Mouse (Mus musculus): ENCODE measurements at regions not wholly inside any gene's neighbourhood (a gene's known extent, or its start where the extent isn't known, plus 50 kb on each side); places are given as distances from the start of the nearest gene placed in this dataset.

DNA sequence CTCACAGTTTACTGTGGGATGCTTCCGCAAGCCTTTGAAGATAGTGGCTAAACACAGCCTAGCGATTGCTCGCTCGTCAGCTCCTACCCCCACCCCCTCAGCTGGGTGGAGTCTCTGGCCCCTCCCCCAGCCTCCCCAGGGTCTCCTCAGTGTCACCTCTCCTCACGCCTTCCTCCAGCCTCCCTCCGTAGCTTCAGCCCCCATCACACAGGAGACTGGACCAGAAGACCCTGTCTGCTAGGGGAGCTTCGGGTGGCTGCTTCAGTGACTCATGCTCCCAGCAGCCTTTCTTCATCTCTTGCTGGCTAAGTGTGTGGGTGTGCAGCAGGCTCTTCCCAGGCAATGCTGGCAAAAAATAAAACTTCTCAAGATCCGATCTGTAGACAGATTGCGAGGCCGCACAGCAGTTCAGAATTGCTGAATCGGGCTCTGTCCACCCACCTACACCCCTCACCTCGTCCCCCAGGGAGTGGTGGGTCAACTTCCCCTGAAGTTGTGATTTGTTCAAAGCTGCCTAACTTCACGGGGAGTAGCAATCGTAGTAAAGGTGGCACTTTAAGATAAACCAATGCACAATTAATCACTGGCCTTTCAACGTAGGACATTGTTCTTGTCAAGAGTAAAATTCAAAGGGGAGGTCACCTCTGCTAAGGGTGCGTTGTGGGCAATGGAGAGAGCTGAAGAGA lies 61.2 kb upstream of the Ankrd28 start:
- peak; percentile 31 to 32 for DNase-seq
- intact Hi-C loops (cut with DNase I), result no loop called here

DNA sequence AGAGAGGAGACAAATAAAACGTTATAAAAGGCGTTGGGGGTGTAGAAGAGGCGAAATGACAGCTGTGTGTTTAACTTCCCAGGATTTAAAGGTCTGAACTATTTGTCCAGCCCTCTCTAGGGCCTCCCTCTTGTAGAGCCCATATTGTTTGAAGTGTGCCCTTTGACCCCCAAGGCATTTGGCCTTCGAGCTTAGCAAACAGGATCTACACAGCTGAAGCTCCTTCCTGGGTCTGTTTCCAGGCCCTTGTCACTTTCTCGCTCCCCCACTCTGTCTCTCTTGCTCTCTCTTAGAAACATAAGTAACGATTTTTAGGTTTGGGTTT lies 61.7 kb upstream of the Ankrd28 start:
- DNase-seq, result no peak
- intact Hi-C loops (cut with DNase I), result no loop called here

DNA sequence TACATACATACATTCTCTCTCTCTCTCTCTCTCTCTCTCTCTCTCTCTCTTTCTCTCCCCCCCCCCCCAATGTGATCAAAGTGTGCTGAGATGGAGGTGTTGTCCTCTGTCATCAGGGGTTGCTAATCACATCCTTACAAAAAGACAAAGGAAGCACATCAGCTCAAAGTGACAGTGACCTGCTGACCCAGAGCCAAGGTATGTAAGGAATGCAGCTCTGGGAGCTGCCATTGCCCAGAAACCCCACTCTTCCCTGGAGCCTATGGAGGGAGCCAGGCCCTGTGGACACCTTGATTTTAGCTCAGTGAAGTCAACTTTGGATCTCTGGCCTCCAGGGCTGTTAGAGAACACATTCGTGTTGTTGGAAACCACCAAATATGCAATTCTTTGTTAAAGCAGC lies 66.0 kb upstream of the Ankrd28 start:
- intact Hi-C loops (cut with DNase I), result no loop called here
- no peak for DNase-seq

DNA sequence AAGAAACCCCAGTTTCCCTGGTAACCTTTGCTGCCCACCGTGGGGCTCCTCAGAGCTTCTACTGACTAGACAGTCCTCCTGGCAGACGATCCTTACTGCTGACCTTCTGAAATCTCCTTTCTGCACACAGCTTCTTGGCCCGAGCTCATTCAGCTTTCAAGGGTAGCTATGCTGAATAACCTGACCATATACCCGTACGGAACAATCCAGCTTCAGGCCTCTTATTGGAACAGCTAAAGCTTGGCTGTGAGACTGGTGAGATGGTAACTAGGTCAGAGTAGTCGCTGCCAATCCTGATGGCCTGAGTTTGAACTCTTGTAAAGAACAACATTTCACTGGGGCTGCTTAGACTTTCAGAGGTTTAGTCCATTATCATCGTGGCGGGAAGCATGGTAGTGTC lies 69.1 kb upstream of the Ankrd28 start:
- no peak for DNase-seq
- intact Hi-C loops (cut with DNase I), result loop anchor here (2.0 kb wide), 1 partner anchor 19 kb away; no protein-coding TSS in a partner anchor

DNA sequence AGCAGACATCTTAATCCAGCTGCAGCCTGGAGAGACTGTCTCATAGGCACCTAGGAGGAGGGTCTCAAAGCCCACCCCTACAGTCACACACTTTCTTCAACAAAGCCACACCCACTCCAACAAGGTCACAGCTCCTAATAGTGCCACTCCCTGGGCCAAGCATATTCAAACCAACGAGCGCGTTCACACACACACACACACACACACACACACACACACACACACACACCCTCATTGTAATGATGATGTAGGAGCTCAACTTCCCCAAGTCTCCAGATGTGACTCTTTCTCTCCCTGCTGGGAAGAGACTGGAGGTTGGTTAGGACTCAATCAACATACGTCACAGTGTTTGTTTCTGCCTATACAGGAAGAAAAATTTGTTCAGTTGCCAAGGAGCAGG lies 69.5 kb upstream of the Ankrd28 start:
- DNase-seq, result no peak
- intact Hi-C loops (cut with DNase I), result loop anchor here (2.0 to 5.0 kb wide), 4 partner anchors 19 to 103 kb away; partner anchors contain the start of gene Ankrd28

DNA sequence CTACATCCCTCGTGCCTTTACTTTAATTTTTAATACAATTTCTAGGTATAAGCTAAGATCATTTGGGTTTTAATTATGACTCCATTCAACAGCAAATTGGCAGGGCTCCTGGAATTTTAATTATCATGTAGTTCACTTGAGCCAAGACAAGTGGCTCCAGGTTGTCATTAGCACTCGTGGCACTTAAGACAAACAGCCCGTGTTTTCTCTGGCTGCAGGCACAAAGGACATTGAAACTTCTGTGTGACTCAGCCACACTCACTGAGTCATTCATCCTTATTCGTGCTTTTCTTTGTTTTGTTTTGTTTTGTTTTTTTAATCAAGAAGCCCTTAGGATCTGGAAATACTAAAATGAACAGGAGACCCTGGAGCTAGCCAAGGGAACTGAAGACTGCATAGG lies 71.5 kb upstream of the Ankrd28 start:
- intact Hi-C loops (cut with DNase I), result loop anchor here (5.0 kb wide), 3 partner anchors 40 to 105 kb away; partner anchors contain the start of gene Ankrd28
- DNase-seq, result no peak

DNA sequence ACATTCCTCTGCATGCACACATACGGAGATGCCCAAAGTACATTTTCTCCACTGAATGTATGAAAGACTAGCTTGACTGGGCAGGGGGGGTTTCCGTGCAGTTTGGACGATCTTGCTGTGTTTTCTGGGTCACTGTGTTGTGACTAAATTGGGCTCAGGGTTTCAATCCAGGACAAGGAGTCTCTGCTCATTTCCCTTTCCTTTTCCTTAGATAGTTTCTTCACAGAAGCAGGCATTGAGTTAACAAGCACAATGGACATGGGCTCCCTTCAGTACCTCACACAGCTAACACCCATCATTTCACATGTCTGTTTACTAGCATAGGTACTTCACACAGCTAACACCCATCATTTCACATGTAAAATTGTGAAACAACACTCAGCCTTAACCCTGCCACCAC lies 73.2 kb upstream of the Ankrd28 start:
- DNase-seq, result no peak
- intact Hi-C loops (cut with DNase I), result loop anchor here (5.0 kb wide), 3 partner anchors 39 to 106 kb away; partner anchors contain the start of gene Ankrd28

DNA sequence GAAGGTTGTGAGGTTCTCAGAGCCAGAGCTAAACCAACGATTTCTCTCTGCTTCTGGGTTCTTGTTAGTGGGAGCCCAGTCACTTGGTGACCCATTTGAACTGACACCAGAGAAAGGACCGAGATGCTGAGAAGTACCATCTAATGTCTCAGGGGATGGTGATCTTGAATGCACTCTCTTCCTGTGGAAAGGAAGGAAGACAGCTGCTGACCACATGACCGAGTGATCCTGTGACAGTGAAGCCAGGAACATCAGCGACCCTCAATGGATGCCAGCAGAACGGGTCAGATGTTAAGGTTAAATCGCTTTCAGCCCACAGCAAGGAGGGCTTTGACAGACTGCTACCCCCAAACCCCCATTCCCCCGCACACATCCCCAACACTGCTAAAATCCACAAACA lies 78.1 kb upstream of the Ankrd28 start:
- intact Hi-C loops (cut with DNase I), result no loop called here
- no peak for DNase-seq

DNA sequence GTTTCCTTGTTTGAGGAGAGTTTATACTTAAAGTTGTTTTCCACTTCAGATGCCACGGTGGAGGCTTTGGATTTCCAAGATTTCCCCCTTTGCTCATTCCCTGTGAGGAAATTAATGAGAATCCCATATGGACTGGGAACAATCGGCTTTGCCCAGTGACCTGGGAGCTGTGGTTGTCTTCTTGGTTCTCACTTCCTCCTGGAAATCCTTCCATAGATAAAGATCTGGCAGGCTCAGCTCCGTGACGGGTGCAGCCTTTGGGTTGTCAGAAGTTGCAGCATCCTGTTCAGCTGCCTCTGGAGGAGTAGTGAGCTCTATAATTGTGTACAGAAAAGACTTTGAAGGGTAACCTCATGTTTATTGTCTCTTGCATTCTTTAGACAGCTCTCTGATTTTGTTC lies 78.8 kb upstream of the Ankrd28 start:
- intact Hi-C loops (cut with DNase I), result loop anchor here (1.0 kb wide), 1 partner anchor 21 kb away; no protein-coding TSS in a partner anchor
- peak in 1 of 2 experiments; percentile 26 for DNase-seq

DNA sequence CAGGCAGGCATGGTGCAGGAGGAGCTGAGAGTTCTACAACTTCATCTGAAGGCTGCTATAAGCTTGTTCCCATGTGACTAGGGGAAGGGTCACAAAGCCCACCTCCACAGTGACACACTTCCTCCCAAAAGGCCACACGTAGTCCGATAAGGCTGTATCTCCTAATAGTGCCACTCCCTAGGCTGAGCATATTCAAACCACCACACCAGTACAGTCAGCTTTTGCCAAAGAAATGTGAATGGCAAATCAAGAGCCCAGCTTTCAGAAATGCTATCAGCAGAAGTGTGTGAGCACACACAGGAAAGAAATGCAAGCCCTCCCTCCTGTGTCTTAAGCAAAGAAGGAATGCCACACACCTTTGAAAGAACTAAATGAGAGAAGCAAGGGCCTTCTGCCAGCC lies 80.4 kb upstream of the Ankrd28 start:
- no peak for DNase-seq
- intact Hi-C loops (cut with DNase I), result no loop called here

DNA sequence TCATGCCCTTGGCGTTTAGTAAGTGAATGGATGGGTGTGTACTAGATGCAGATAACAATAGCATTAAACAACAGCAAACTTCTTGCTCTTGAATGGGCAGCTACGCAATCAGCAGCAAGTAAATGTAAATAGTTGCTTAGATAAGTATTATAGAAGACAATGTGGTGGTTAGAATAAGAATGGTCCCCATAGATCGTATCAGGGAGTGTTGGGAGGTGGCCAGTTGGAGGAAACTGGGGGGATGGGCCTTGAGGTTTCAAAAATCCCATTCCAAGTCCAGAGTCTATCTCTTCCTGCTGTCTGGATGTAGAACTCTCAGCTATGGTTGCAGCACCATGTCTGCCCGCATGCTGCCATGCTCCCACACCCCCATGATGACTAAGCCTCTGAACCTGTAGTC lies 88.0 kb upstream of the Ankrd28 start:
- DNase-seq, result no peak
- intact Hi-C loops (cut with DNase I), result no loop called here

DNA sequence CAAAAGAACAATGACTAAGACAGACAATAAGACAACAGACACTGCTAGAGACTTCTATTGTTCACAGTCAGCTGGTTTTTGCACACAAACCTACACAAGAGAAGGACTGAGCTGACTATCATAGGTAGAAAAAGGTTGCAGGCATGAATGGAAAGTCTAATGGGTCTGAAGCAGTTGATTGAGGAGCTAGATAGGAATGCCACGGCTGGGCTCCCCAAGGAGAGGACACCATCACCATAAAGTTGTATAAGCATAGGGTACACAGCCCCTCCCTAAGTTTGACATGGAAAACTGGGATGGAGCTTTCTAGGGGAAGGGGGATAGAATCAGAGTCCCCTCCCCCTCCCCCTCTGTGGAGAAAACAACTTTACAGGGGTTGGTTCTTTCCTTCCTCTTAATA lies 88.5 kb upstream of the Ankrd28 start:
- no peak for DNase-seq
- intact Hi-C loops (cut with DNase I), result no loop called here

DNA sequence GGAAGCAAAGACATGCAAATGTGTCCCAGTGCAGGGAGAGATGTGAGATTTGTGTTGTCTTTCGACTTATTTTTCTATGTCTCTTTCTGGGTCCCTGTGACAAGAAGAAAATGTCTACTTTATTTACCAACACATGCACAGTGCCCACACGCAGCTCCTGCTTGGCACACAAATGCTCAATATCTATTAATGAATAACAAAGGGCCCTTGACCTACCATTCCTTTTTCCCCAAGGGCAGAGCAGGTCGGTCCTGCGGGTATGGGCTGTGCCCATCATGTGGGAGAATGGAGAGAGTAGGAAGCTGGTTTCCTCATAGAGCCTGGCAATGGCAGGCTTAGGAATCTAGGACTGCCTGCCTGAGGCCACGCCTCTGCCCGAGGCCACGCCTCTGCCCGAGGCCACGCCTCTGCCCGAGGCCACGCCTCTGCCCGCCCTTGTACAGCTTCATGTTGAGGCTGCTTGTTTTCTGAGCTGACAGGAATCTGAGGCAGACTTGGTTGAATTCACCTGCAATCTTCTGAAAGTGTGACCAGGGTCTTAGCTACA lies 98.8 kb upstream of the Ankrd28 start:
- intact Hi-C loops (cut with DNase I), result loop anchor here (1.0 kb wide), 1 partner anchor 16 kb away; no protein-coding TSS in a partner anchor
- no peak for DNase-seq

DNA sequence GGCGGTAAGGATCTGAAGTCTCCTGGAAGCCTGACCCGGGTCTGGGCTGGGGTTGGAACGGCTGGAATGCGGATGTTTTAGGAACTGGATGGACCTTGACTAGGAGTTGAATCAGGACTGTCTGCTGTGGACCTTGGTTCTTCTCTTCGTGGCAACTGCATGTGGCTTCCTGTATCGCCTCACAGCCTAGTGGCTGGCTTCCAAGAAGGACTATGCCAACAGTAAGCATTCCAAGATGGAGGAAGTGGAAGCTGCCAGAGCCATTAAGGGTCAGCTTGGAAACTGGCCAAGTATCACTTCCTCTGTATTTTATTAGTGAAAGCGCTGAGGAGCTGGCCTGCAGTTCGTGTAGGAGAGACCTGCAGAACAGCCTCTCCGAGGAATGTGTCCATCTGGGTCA lies 98.4 kb upstream of the Galnt15 start:
- DNase-seq, result peak; percentile 75 to 77
- intact Hi-C loops (cut with DNase I), result loop anchor here (1.0 kb wide), 1 partner anchor 21 kb away; no protein-coding TSS in a partner anchor

DNA sequence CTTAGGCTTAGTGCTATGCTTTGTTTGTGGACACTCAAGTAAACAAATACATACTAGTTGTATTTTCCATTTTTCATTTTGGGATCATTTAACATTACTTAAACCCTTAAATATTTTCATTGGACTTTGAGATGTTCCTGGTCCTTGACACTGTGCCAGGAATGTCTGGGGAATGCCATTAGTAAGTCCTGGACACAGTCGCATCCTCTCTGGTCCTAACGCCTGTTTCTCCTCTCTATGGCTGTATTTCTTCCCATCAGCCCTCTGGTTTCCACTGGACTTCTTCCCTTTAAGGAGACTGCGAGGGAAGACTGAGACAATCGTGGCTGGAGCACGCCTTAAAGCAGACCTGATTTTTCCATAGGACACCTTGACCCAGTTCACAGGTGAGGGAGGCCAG lies 96.8 kb upstream of the Galnt15 start:
- DNase-seq, result no peak
- intact Hi-C loops (cut with DNase I), result no loop called here

DNA sequence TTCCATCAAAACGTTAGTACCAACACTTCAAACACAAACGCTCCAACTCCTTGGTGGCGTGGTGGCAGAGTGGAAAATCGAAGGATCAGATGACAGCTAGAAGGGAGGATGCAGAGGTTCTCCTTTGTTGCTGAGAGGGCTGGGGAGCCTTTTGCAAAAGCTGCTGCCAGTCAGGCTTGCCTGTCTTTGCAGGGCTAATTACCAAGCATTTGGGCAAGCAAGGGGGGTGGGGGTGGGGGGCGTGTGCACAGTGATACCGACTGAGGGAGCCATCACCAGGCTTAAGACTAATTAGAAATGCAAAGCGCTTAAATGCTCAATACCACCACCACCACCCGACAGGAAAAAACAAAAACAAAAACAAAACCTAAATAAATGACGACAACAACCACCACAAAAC lies 95.3 kb upstream of the Galnt15 start:
- no peak for DNase-seq
- intact Hi-C loops (cut with DNase I), result no loop called here

DNA sequence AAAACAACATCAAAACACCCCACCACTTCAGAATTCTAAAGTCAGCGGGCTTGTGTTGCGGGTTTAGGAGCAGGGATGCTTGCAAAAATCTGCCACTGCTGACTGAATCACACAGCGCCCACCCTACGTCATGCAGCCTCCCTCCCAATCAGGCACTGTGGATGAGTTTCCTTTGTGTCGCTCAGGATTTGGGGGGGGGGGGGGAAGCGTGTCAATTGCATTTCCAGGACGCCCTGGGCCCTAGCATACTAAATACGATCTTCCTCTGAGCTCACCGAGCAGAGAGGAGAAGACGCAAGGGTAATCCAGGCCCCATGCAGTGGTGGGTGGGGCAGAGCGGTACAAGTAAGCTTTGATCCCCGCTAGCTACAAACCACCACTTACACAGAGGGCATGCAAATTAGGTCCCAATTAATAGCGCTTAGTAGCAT lies 94.9 kb upstream of the Galnt15 start:
- peak in 1 of 2 experiments; percentile 29 for DNase-seq
- intact Hi-C loops (cut with DNase I), result no loop called here

DNA sequence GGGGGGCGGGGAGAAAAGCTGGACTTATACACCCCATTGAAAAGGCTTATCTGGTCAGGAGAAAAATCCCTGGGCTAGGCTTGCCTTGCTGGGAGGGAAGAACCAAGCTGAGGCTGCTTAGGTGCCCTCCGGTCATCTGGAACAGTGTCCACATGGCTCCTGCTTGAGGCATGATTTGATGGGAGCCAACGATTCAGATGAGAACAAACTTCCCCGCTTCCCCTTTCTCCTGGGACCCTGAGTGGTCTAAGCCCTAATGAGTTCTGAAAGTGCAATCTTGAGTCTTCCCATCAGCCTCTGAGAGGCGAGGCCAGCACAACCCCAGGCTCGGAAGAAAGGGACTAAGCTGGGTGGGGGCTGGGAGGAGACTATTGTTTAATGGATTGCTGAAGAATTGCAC lies 94.5 kb upstream of the Galnt15 start:
- no peak for DNase-seq
- intact Hi-C loops (cut with DNase I), result no loop called here

DNA sequence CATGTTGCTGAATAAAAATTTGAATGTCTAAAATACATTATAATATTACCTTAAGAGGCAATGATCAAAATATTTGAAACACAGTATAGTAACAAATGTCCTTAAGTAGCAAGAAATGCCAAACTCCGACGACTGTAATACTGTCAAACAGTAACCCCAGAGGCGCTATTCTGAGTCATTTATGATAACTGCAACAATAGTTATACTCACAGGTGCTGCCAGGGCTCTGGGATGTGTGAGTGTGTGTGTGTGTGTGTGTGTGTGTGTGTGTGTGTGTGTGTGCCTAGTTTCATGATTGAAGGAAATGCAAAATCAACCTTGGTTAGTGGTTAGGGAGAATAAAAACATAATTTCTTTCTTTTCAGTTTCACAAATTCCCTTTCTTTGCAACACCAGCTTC lies 94.0 kb upstream of the Galnt15 start:
- DNase-seq, result no peak
- intact Hi-C loops (cut with DNase I), result no loop called here

DNA sequence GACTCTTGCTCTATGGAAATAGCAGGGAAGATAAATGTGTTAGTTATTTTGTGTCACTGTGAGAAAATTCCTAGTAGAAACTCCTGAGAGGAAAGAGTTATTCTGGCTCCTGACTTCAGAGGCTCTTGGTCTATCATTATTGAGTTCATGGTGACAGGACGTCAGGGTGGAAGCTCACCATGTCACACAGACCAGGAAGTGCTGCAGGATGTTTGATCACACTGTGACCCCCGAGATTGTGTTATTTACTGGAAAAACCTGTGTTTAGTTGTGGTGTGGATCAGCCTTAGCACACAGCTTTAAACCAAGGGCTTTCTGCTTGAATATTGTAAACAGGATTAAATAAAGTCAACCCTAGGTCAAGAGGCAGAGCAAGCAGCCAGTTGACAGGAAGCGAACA lies 93.4 kb upstream of the Galnt15 start:
- intact Hi-C loops (cut with DNase I), result no loop called here

DNA sequence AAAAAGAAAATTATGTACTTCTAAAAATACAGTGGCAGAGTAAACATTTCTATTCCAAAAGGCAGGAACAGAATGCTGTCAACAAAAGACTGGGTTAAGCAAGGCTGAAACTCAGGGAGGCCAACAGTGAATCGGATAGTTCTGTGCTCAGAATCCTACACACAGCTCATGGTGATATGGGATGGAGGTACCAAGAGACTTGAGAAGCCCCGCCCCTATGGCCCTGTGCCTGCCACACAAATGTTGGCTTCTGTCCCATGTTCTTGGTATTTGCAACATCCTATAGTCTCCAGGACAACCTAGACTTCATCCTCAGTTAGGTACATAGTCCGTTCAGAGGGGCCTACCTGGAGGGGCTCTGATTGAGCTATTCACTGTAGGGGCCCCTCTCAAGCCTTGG lies 92.2 kb upstream of the Galnt15 start:
- intact Hi-C loops (cut with DNase I), result no loop called here
- no peak for DNase-seq

More for the DNA sequence above, 93.4 kb upstream of the Galnt15 start:
- DNase-seq, result no peak

DNA sequence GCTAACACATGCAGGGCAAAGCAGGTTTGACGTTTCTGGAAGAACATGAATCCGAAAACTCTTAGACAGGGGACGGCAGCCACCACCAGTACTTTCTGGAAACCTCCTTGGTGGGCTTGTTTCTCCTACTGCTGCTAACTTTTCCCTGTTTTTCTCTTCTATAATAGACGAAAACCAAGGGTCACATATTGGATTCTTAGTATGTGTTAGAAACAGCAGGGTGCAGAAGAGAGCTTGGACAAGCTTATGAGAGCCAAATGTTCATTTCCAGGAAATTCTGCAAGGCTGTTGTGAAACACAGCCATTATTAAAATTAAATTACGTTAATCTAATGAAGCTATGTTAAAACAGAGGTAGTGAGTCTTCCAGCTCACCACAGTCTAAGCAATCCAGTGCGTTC lies 87.9 kb upstream of the Galnt15 start:
- intact Hi-C loops (cut with DNase I), result loop anchor here (5.0 kb wide), 2 partner anchors 39 to 284 kb away; no protein-coding TSS in a partner anchor
- no peak for DNase-seq

Measured in heart, postnatal 36 days (tissue).